Mouse (Mus musculus): ENCODE measurements around the gene Dlg2.

GRCm38 (mm10) chr7:90442518-90443080 is 33.9 kb upstream of the Dlg2 start, which contains the start of gene Crebzf:
- TF ChIP-seq CTCF (IDR thresholded peaks at IDR 0.05; ENCODE audit: extremely low read depth, insufficient read depth, insufficient read length, insufficient replicate concordance), result no peak
- TF ChIP-seq POLR2A (IDR thresholded peaks at IDR 0.05; ENCODE audit: low read depth, low read length), result peak; percentile 86
